Mouse (Mus musculus): ENCODE measurements around the gene Atp6v0d1. TPM values are rescaled to one million over a fixed set of nuclear protein-coding genes. Genes with fewer than 3 reads are reported as not detected.

Gene Atp6v0d1
- total and polyA plus RNA-seq, 3 experiments, result 77.6 to 118 (median 113) TPM

- no peak for DNase-seq
These were observed 61.2 kb downstream of the Atp6v0d1 start for GRCm38 (mm10) chr8:105504617-105505016.

- no peak for DNase-seq
These were observed 66.1 kb downstream of the Atp6v0d1 start for GRCm38 (mm10) chr8:105499787-105500186.

DNA sequence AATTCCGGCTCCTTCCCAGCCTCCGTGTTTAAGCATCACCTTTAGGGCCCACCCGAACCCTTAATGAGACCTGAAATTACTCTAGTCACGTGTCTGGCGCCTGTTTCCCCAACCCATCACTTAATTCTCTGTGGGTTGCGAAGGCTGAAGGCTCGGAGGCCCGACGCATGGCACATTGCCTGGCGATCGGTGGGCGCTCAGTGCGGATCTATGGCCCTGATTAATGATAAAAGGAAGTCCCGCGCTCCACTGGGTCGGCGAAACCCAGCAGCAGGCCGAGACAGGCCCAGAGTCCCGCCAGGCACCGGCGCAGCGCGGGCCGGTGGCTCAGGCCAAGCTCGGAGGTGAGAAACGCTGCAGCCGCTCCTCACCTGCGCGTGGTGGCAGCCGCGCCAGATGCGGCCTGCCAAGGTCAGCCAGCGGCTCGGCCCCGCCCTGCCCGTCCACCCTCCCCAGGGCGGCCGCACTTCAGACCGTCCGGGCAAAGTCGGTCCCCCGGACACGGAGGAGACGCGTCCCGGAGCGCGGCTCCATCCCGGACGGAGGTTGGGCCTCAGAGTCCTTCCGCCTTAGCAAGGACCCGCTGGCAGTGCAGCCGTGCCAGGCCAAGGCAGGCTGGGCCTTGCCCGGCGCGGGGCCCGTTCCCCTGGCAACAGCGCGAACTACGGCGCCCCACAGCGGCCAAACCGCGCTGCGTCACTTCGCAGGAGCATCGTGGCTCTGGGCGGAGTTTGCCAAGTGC lies 69.2 kb downstream of the Atp6v0d1 start, which contains the start of gene Zdhhc1:
Gene Zdhhc1 (minus strand): TSS at position 464 of the 742 bp plus-strand sequence.
- peak; percentile 94 for DNase-seq

- no peak for DNase-seq
These were observed 70.2 kb downstream of the Atp6v0d1 start for GRCm38 (mm10) chr8:105495350-105496302.

GRCm38 (mm10) chr8:105494566-105494965 lies 71.3 kb downstream of the Atp6v0d1 start:
- DNase-seq, result no peak

- no peak for DNase-seq
These were observed 72.4 kb downstream of the Atp6v0d1 start for GRCm38 (mm10) chr8:105493495-105493894.

DNA sequence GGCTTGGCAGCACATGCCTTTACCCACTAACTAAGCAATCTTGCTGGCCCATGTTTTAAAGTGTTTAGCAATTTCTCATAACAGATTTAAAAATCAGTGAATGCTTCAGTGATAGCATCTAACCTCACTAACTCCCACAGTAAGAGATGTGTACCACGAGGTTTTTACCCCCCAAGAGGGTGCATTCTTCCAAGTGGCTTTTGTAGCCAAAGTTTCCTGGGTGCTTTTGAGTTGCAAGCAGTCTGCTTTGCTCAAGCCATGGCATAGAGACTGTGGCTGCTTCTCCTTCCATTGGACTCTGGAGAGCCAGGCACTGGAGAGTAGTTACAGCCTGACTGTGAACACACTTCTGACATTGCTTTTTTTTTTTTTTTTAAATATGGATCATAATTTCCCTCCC lies 76.6 kb downstream of the Atp6v0d1 start:
- DNase-seq, result no peak

DNA sequence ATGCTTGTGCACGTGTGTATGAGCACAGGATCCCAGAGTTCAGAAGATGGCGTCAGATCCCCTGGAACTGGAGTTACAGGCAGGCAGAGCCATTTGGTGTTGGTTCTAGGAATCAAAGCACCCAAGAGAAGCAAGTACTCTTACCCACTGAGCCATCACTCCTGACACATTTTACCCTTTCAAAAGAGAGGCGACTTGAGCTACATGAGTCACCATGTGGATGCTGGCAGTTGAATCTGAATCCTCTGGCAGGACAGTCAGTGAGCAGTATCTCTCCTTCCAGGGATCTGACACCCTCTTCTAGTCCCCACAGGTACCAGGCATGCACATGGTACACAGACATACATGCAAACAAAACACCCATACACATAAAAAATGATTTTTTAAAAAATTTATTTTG lies 77.8 kb downstream of the Atp6v0d1 start:
- DNase-seq, result no peak

DNA sequence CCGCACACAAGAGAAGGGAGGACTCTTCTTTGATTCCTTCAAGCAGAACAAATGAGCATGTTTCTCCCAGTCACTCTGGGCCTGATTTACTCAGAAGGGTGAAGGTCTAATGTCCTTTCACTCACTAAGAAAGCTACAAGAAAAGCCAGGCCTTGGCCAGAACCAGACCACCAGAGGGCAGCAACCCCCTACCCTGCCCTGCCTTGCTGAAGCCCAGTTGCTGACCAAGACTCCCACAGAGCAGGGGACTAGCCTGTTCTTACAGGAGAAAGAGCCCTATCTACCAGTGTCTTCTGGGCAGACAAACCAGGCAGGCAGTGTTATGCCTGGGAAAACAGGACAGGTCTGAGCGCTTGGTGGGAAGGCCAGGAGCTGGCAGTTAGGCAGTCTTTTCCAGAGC lies 81.5 kb downstream of the Atp6v0d1 start:
- peak; percentile 54 for DNase-seq

GRCm38 (mm10) chr8:105484030-105484368 lies 81.8 kb downstream of the Atp6v0d1 start:
- no peak for DNase-seq

- peak; percentile 48 for DNase-seq
These were observed 82.4 kb downstream of the Atp6v0d1 start for GRCm38 (mm10) chr8:105483212-105484029.

DNA sequence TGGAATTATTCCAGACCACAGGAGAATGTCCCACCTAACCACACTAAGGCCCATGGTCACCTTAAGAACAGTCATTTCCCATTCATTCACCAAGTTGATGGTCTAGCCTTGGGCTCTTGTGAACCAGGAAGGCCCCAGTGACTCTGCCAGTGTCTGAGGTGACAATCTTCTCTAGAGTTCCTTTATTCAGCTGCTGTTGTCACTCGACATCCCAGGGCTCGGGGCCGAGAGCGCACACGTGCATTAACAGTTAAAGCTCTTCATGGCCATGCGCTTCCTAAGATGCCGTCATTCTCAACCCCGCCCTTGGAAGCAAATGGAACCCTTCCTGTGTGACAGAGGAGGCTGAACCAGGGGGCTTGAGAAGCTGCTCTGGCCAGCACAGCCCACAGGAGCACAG lies 83.7 kb downstream of the Atp6v0d1 start:
- DNase-seq, result no peak

DNA sequence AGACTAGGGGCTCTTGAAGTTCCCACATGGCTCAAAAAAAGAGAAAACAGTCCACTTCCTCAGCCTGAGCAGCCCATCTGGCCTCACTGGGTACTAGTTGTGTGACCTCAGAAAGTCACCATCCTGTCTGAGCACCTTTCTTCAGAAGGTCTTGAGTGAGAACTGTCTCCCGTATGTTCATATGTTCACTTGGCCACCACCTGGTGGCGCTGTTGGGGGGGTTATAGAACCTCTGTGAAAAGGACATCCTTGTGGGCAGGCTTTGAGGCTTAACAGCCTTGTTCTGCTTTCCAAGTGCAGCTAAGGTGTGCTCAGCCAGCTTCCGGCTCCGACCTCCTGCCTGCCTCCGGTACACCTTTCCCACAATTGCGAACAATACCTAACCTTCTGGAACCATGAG lies 84.4 kb downstream of the Atp6v0d1 start:
- no peak for DNase-seq

DNA sequence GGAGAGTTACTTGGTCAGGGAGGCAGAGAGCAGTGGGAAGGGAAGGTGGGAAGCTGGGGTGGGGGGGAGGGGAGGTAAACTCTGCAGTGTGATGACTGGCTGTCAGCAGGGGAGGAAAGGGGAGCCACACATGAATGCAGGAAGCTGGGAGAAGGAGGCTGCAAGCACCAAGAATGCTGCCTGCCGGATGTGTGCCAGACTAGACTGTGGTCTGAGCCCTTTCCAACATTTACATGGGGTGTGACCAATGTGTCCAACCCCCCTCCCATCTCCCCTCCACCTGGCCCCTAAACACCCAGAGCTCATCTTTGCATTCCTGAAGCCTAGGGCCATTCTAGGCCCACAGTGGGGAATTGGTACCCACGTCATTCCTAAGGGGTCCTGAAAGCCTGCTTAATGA lies 84.8 kb downstream of the Atp6v0d1 start:
- no peak for DNase-seq

DNA sequence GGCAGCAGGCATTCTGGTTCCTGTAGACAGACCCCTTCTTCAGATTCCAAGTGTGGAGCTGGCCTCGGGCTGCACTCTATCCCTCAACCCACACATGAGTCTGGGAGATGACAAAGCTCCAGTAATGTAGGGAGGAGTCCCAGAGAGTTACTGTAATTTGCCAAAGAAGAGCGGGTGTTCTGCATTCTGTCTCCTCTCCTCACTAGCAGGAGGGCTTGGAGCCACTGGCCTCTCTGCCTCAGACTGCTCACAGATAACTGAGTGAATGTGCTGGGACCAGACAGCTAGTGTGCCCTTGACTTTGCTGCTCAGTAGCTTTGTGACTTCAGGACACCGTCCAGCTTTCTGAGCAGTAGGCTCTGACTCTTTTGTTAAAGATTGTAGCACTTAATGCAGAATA lies 88.1 kb downstream of the Atp6v0d1 start:
- no peak for DNase-seq

GRCm38 (mm10) chr8:105476628-105477413 lies 89.0 kb downstream of the Atp6v0d1 start:
- DNase-seq, result peak; percentile 54

DNA sequence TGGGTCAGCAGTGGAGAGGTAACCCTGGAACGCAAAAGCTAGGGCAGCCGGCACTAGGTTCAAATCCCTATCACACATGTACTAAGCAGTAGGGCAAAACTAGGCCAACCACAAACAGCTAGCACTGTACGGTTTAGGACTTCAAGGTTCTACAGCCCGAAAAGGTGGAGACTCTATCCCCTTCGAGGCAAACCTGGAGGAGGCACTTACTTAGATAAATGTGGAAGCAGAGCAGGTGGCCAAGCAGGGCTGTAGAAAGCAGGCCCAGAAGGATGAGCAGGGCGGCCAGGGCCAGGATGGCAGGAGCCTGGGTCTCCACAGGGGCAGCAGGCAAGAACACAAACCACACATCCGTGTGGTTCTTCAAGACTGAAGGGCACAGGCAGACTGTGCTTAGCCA lies 89.7 kb downstream of the Atp6v0d1 start:
- no peak for DNase-seq

DNA sequence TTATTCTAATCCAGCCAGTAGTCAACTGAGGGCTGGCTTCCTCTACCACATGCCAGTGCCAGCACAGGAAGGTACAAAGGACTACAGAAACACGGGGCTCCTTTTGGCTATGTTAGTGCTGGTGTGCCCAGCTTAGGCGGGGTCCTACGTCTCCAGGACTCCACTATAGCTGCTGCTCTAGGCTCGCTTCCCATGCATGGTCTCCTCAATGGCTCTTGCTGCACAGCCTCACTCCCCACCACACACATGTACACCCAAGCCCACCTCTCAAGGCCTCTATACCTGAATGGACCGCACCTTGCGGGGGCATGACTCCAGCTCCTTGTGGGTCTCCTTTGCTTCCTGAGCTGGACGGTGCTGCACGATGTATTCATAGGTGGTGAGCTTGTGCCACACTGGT lies 90.1 kb downstream of the Atp6v0d1 start:
- no peak for DNase-seq

DNA sequence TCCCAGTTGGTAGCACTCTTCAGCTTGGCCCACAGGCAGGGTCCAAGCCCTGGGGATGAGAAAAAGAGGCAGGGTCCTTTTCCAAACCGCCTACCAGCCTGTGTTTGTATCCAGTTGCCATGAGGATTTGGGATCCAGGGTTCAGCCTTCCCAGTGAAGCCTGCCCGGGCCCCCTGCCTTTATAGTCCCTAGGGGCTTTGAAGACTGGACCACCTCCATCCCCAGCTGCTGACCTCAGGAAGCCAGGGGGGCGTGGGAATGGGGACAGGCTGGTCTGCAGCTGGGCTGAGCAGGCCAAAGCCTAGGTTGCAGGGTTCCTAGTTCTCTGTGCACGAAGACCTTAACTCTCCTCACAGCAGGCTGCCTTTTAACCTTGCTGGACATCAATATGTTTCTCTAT lies 90.6 kb downstream of the Atp6v0d1 start:
- no peak for DNase-seq

GRCm38 (mm10) chr8:105474680-105475079 lies 91.2 kb downstream of the Atp6v0d1 start:
- no peak for DNase-seq

Data from adrenal gland, adult 2 months (tissue).